Mouse (Mus musculus): ENCODE results near the gene Car9. TPM values are rescaled to one million over a fixed set of nuclear protein-coding genes. Genes with fewer than 3 reads are reported as not detected.
"Not testable (repeated sequence)": the region's sequence is repeated elsewhere in the genome, so short reads cannot be mapped to it uniquely, and the experiment has no call there.

The Car9 gene
- polyA plus RNA-seq, 1 experiment from 2014 or later = 2.3 TPM

DNA sequence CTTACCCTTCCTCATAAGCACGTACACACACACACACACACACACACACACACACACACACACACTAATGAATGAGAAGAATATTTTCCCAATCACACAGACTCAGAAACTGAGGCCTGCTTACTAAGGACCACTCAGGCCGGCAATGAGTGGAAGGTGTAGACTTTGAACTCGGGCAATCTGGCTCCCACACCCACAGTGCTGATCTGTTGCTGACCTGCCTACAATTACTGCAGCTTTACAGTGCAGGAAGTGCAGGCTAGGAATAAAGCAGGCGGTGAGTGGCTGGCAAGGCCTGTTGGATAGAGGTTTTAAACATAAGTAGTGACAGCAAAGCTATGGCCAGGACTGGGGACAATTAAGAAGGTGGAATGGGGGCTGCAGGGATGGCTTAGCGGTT is 25.8 kb upstream of the Car9 start:
- no peak for ATAC-seq (ENCODE audit: low FRiP score, low read depth)
- Histone ChIP-seq H3K36me3 (no peaks in the 10 kb centered on the region), H3K9me3 (no peaks in the 10 kb centered on the region), H3K4me2 (replicated peaks) (no peak overlapping the region), H3K4me3 (no peak overlapping the region), H3K27ac (no peak overlapping the region), H3K27me3 (no peaks in the 10 kb centered on the region), H3K4me1 (0 out of 2 replicates have a peak, but pooled peaks cover 4% of the 10 kb centered on the region), H3K9ac (no peak overlapping the region)
- 73% methylated on average over 5 of the region's 5 CpGs for WGBS

DNA sequence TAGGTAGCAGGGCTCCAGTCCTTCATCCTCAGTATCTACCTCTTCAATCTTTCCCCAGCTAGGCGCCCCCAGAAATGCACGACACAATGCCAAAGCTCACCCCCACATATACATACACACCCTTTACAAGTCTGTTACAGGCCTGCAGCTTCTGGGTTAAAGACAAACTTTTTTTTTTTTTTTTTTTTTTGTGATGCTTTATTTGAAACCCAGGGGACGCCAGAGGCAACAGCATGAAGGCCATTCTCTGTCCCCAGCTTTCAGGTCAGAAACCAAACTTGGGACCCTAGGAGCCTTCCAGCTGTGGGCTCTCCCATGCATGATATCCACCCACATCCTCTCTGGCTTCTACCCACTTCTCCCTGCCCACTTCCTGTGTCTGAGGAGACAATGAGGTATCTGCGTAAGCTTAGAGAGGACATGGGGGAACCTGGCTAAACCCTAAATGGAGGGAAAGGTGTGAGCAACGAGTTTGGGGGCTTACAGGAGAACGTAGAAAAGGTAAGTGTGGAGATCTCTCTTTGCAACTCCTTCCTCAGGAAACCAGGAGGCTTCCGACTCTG is 24.8 kb upstream of the Car9 start:
- Histone ChIP-seq H3K9ac (no peak overlapping the region), H3K4me3 (no peak overlapping the region), H3K9me3 (no peaks in the 10 kb centered on the region), H3K27me3 (no peaks in the 10 kb centered on the region), H3K4me1 (0 out of 2 replicates have a peak, but pooled peaks cover 4% of the 10 kb centered on the region), H3K4me2 (replicated peaks) (no peak overlapping the region), H3K27ac (no peak overlapping the region), H3K36me3 (no peaks in the 10 kb centered on the region)
- 75% methylated on average over 7 of the region's 7 CpGs for WGBS
- no peak for ATAC-seq (ENCODE audit: low FRiP score, low read depth)

GRCm38 (mm10) chr4:43482591-43482990 is 24.2 kb upstream of the Car9 start:
- Histone ChIP-seq H3K27ac (no peak overlapping the region), H3K4me1 (0 out of 2 replicates have a peak, but pooled peaks cover 4% of the 10 kb centered on the region), H3K36me3 (no peaks in the 10 kb centered on the region), H3K4me3 (no peak overlapping the region), H3K4me2 (replicated peaks) (no peak overlapping the region), H3K27me3 (no peaks in the 10 kb centered on the region), H3K9ac (no peak overlapping the region), H3K9me3 (no peaks in the 10 kb centered on the region)
- 61% methylated on average over 10 of the region's 10 CpGs for WGBS
- no peak for ATAC-seq (ENCODE audit: low FRiP score, low read depth)

DNA sequence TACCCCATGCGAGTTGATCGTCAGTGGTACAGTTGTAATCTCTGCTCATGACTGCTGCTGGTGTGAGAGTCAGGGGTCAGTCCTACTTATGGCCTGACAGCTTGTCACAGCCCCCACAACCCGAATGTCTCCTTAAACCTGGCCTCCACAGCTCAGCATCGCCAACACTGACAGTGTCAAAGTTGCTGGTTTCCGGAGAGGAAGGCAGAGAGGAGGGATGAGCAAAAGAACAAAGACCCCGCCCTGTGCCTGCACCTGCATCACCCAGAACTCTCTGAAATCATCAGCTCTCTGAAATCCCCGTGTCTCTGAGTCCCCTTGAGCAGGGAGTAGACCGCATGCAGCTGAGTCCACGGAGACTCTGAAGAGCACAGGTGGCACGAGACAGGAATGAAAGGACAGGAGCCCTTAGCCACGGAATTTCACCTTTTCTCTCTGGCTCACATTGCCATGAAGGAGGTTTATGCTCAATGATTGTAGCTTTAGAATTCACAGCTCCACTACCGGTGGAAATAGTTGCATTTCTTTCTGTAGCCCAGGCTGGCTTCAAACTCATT is 23.2 kb upstream of the Car9 start, which contains the start of gene Sit1:
TSS of gene Sit1 (minus strand) at position 200 of the 557 bp plus-strand sequence.
- Histone ChIP-seq H3K36me3 (no peaks in the 10 kb centered on the region), H3K4me3 (no peak within 1 kb of the TSS), H3K27me3 (no peaks in the 10 kb centered on the region), H3K4me2 (replicated peaks) (no peak within 1 kb of the TSS), H3K9me3 (no peaks in the 10 kb centered on the region), H3K9ac (no peak within 1 kb of the TSS), H3K27ac (no peak within 1 kb of the TSS), H3K4me1 (no peaks in the 10 kb centered on the region)
- no peak for ATAC-seq (ENCODE audit: low FRiP score, low read depth)
- 58% methylated on average over 12 of the region's 12 CpGs for WGBS

GRCm38 (mm10) chr4:43485666-43486065 is 21.1 kb upstream of the Car9 start:
- not testable (repeated sequence) for H3K27ac ChIP-seq; H3K27me3 ChIP-seq; H3K4me2 ChIP-seq (replicated peaks); H3K4me3 ChIP-seq; H3K4me1 ChIP-seq; H3K9me3 ChIP-seq; H3K36me3 ChIP-seq; ATAC-seq (ENCODE audit: low FRiP score, low read depth); H3K9ac ChIP-seq
- 84% methylated on average over 5 of the region's 5 CpGs for WGBS

DNA sequence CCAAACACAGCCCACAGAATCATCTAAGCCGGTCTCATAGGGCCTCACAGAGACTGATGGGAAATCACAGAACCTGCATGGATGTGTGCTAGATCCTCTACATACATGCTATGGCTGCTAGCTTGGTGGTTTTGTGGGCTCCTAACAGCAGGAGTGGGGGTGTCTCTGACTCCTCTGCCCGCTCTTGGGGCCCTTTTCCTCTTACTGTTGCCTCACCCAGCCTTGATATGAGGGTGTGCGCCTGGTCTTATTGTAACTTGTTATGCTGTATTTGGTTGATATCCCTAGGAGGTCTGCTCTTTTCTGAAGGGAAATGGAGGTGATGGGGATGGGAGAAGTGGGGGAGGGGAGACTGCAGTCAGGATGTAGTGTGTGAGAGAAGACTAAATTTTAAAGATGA is 17.2 kb upstream of the Car9 start:
- Histone ChIP-seq H3K4me1 (peaks cover 8% of the 10 kb centered on the region), H3K36me3 (no peaks in the 10 kb centered on the region), H3K9ac (no peak overlapping the region), H3K27ac (no peak overlapping the region), H3K9me3 (no peaks in the 10 kb centered on the region), H3K4me2 (replicated peaks) (no peak overlapping the region), H3K27me3 (no peaks in the 10 kb centered on the region), H3K4me3 (no peak overlapping the region)
- WGBS = 99% methylated on average over 3 of the region's 3 CpGs
- ATAC-seq (ENCODE audit: low FRiP score, low read depth) = no peak

DNA sequence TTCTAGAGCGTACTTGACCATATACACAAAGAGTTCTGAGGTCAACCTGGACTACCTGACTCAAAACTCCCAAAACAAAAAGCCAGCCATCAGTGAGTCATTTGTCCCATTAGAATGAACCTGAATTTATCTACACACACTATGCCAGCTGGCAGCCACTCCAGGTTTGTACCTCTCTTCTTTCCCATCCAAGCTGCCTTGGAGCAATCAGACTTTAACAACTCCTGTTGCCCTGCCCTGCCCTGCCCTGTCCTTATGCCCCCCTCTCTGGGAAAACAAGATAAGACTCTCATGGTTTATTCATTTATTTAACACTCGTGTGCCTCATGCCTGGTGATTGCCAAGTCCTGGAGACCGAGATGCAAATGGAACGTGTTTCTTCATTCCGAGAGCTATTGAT is 16.0 kb upstream of the Car9 start:
- H3K9ac ChIP-seq = no peak overlapping the region
- WGBS = 85% methylated on average over 5 of the region's 5 CpGs
- no peak overlapping the region for H3K27ac ChIP-seq
- no peaks in the 10 kb centered on the region for H3K27me3 ChIP-seq
- no peak for ATAC-seq (ENCODE audit: low FRiP score, low read depth)
- H3K4me1 ChIP-seq = peaks cover 15% of the 10 kb centered on the region
- no peaks in the 10 kb centered on the region for H3K9me3 ChIP-seq
- H3K4me3 ChIP-seq = no peak overlapping the region
- H3K4me2 ChIP-seq (replicated peaks) = no peak overlapping the region
- peaks cover 5% of the 10 kb centered on the region for H3K36me3 ChIP-seq

DNA sequence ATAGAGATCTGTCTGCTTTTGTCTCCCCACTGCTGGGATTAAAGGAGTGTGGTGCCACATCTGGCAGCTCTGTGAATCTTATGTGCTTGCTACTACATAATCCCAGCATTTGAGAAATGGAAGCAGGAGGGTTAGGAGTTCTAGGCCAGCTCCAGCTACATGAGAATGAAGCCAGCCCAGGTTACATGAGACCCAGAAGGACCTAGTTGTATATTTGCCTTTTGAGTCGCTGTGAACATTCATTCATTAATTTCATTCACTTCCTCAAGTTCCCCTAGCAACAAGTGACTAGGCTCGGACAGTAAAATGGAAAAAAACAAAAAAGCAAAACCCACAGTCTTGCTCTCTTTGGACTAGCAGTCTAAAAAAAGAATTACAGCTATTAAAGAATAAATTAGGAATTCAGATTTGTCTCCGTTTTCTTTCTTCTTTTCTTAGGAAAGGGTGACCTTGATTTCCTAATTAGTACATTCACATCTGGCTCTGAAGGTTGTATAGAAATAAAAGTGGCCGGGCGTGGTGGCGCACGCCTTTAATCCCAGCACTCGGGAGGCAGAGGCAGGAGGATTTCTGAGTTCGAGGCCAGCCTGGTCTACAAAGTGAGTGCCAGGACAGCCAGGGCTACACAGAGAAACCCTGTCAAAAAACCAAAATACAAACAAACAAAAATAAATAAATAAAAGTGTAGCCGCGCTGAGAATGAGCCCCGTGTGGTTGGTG is 14.5 kb upstream of the Car9 start:
- 0 out of 2 replicates have a peak, but pooled peaks have one; percentile 5 for ATAC-seq (ENCODE audit: low FRiP score, low read depth)
- Histone ChIP-seq H3K4me1 (peaks cover 15% of the 10 kb centered on the region), H3K4me3 (peak overlapping the region; percentile 76), H3K27ac (peak overlapping the region; percentile 52; the same call in 1 of the 2 replicates), H3K9me3 (no peaks in the 10 kb centered on the region), H3K36me3 (peaks cover 20% of the 10 kb centered on the region), H3K9ac (no peak overlapping the region), H3K4me2 (replicated peaks) (peak overlapping the region; percentile 74), H3K27me3 (no peaks in the 10 kb centered on the region)
- 47% methylated on average over 12 of the region's 12 CpGs for WGBS

GRCm38 (mm10) chr4:43492821-43493185 is 14.0 kb upstream of the Car9 start, which contains the start of gene Ccdc107:
Ccdc107 (plus strand) TSS chr4:43492900.
- WGBS = under 1% methylated on average over 25 of the region's 25 CpGs
- Histone ChIP-seq H3K4me3 (peak within 1 kb of the TSS; percentile 76), H3K9me3 (no peaks in the 10 kb centered on the region), H3K4me2 (replicated peaks) (peak within 1 kb of the TSS; percentile 74), H3K27me3 (no peaks in the 10 kb centered on the region), H3K4me1 (peaks cover 21% of the 10 kb centered on the region), H3K36me3 (peaks cover 25% of the 10 kb centered on the region), H3K27ac (peak within 1 kb of the TSS; percentile 92), H3K9ac (peak within 1 kb of the TSS; percentile 85)
- peak; percentile 98 for ATAC-seq (ENCODE audit: low FRiP score, low read depth)

DNA sequence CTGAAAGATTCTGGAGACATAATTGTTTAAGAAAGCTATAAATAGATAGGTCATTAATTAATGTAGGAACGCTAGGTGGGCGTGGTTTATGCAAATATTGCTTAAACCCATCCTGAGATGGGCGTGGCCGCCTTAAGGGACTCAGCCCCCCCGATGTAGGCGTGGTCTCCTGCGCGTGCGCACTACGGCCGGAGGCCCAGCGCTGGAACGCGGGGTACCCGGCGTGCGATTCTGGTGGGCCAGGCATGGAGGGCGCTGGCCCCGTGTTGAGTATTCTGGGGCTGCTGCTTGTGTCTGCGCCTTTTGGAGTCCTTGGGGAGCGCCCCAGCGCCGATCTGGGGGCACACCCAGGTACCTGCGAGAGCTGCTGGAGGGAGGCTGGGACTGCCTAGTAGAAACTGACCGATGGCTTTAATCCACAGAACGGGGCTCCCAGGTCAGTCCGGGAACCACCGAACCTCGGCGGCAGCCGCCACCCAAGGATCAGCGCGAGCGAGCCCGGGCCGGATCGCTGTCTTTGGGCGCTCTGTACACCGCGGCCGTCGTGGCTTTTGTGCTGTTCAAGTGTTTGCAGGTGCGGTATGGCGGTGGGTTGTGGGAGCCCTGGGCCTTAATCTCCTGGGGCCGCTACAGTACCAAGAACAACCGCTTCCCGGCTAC is 13.4 kb upstream of the Car9 start:
- H3K4me2 ChIP-seq (replicated peaks) = peak overlapping the region; percentile 74
- H3K4me1 ChIP-seq = peaks cover 26% of the 10 kb centered on the region
- no peaks in the 10 kb centered on the region for H3K9me3 ChIP-seq
- peak overlapping the region; percentile 76 for H3K4me3 ChIP-seq
- under 1% methylated on average over 47 of the region's 47 CpGs for WGBS
- H3K9ac ChIP-seq = peak overlapping the region; percentile 85
- H3K36me3 ChIP-seq = peaks cover 26% of the 10 kb centered on the region
- peak overlapping the region; percentile 92 for H3K27ac ChIP-seq
- no peaks in the 10 kb centered on the region for H3K27me3 ChIP-seq
- peak; percentile 90 for ATAC-seq (ENCODE audit: low FRiP score, low read depth)

GRCm38 (mm10) chr4:43493846-43494240 is 12.9 kb upstream of the Car9 start:
- 2% methylated on average over 9 of the region's 9 CpGs for WGBS
- Histone ChIP-seq H3K9ac (peak overlapping the region; percentile 85), H3K4me1 (peaks cover 31% of the 10 kb centered on the region), H3K4me3 (peak overlapping the region; percentile 76), H3K27me3 (no peaks in the 10 kb centered on the region), H3K27ac (peak overlapping the region; percentile 92), H3K9me3 (no peaks in the 10 kb centered on the region), H3K36me3 (peaks cover 26% of the 10 kb centered on the region), H3K4me2 (replicated peaks) (peak overlapping the region; percentile 74)
- ATAC-seq (ENCODE audit: low FRiP score, low read depth) = no peak

- Histone ChIP-seq H3K36me3 (peaks cover 26% of the 10 kb centered on the region), H3K4me3 (no peak overlapping the region), H3K4me1 (peaks cover 39% of the 10 kb centered on the region), H3K9ac (no peak overlapping the region), H3K4me2 (replicated peaks) (no peak overlapping the region), H3K27ac (no peak overlapping the region), H3K9me3 (no peaks in the 10 kb centered on the region), H3K27me3 (no peaks in the 10 kb centered on the region)
- no peak for ATAC-seq (ENCODE audit: low FRiP score, low read depth)
- WGBS = 72% methylated on average over 6 of the region's 6 CpGs
Measured at GRCm38 (mm10) chr4:43496587-43496986, 10.2 kb upstream of the Car9 start.

Data from limb, embryonic 13.5 days (tissue).